Mouse (Mus musculus) bone marrow macrophage, adult 2 months (primary cell): Measurements from ENCODE around the gene Sp2.

Experiments
- CTCF ChIP-seq: IDR thresholded peaks from 2 replicates; pipeline ENCODE4 v1.5.1; 2012; ENCODE audit warnings: low read depth, mild to moderate bottlenecking, low read length, moderate library complexity
- POLR2A ChIP-seq: IDR thresholded peaks from 2 replicates; pipeline ENCODE4 v1.6.1; 2012; ENCODE audit warnings: mild to moderate bottlenecking, low read depth, low read length, borderline replicate concordance

GRCm38 (mm10) chr11:96929766-96930331, 52.9 kb downstream of the Sp2 start:
- TF ChIP-seq CTCF (no peak), POLR2A (no peak)
